8 mouse cellular contexts compared by ENCODE assay signal in the genomic region with DNA sequence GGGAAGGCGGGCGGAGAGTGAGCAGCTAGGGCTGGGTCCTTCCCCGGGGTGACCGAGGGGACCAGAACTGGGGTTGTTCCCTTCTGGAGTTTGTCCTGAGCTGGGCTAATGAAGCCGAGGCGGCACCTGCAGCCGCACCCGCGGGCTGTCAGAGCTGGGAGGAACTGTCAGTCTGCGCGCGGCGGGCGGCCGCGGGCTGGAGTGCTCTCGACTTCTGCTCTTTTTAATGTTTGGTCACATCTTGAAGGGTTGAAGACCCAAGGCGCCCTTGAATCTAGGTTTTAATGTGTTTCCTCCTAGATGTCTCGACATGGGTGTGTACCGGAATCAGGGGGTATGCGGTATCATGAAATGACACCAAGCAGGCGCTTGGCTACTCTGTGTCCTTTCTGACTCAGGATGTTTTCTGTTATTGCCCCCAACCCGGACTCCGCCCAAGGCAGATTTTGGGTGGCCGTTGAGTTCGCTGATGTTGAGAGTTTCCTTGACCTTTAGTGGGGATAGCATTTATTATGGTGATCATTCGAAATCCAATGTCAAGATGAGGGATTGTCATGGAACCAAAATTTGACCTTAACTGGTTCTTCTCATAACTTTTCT. TPM values are rescaled to one million over a fixed set of nuclear protein-coding genes. Genes with fewer than 3 reads are reported as not detected.
A peak's percentile ranks its signal among the peaks of the same experiment; 100 is the strongest.
DNase-seq lines count a peak whose midpoint lies in the region; ATAC-seq and TF ChIP-seq lines count a peak whose summit lies in the region.

No protein-coding gene starts in this region.

- H3K79me2 ChIP-seq in liver, adult 2 months (ENCODE audit: control insufficient read depth, insufficient read depth, low read length): peaks cover 23% of the 10 kb centered on the region

- intact Hi-C loops in gastrocnemius, postnatal 14 days (cut with DNase I; ENCODE audit: low total_unique reads): loop anchor here (10.0 kb wide), 1 partner anchor 120 kb away; no protein-coding TSS in a partner anchor

- 2% methylated on average over 27 of the region's 27 CpGs for WGBS in intestine, postnatal 0 days
- WGBS in liver, adult 2 months: under 1% methylated on average over 27 of the region's 27 CpGs
- WGBS in midbrain, embryonic 16.5 days: 2% methylated on average over 27 of the region's 27 CpGs

- peak overlapping the region; percentile 93 for H3K4me3 ChIP-seq in intestine, postnatal 0 days (ENCODE audit: low read depth, low read length)
- H3K4me3 ChIP-seq in liver, adult 2 months (ENCODE audit: insufficient read depth, low read depth, low read length): peak overlapping the region; percentile 84
- peak overlapping the region; percentile 99 for H3K4me3 ChIP-seq in midbrain, embryonic 16.5 days (ENCODE audit: low read depth, low read length)

- DNase-seq in thymus, adult 18-20 months: peak; percentile 9 to 25
- no peak for DNase-seq in thymus, postnatal 0 days (ENCODE audit: low spot score)
- peak; percentile 64 to 77 for DNase-seq in cerebellum, adult 18-20 months
- peak; percentile 10 for DNase-seq in gastrocnemius, postnatal 14 days
- peak; percentile 53 for DNase-seq in liver, adult 2 months (ENCODE audit: extremely low read depth, low read depth, low spot score)
- DNase-seq in retina, postnatal 1 day: no peak

- H3K4me2 ChIP-seq in intestine, postnatal 0 days (replicated peaks; ENCODE audit: low read depth): peak overlapping the region; percentile 91
- peak overlapping the region; percentile 87 for H3K4me2 ChIP-seq in midbrain, embryonic 16.5 days (ENCODE audit: low read length)

- 0 out of 2 replicates have a peak, but pooled peaks have one; percentile 2 for ATAC-seq in intestine, postnatal 0 days
- ATAC-seq in midbrain, embryonic 16.5 days: no peak

- H3K27me3 ChIP-seq in intestine, postnatal 0 days (replicated peaks; ENCODE audit: control insufficient read depth, insufficient read depth, low read length): no peaks in the 10 kb centered on the region
- no peaks in the 10 kb centered on the region for H3K27me3 ChIP-seq in liver, adult 2 months (ENCODE audit: control insufficient read depth, insufficient read depth, low read length)
- H3K27me3 ChIP-seq in midbrain, embryonic 16.5 days (ENCODE audit: control insufficient read depth, insufficient read depth, low read depth, low read length): no peaks in the 10 kb centered on the region

- no peak for TF ChIP-seq POLR2A in liver, adult 2 months (IDR thresholded peaks at IDR 0.05; ENCODE audit: extremely low read depth, insufficient read depth, low read length)

- TF ChIP-seq CTCF in intestine, postnatal 0 days (IDR thresholded peaks at IDR 0.05; ENCODE audit: low read depth): no peak
- no peak for TF ChIP-seq CTCF in liver, adult 2 months (IDR thresholded peaks at IDR 0.05; ENCODE audit: low read depth, low read length)

- H3K9me3 ChIP-seq in intestine, postnatal 0 days (ENCODE audit: control insufficient read depth): no peaks in the 10 kb centered on the region
- H3K9me3 ChIP-seq in midbrain, embryonic 16.5 days (replicated peaks; ENCODE audit: control insufficient read depth, low read length, poor library complexity, severe bottlenecking): no peaks in the 10 kb centered on the region

- peak overlapping the region; percentile 97 for H3K27ac ChIP-seq in intestine, postnatal 0 days (ENCODE audit: low read depth, low read length)
- peak overlapping the region; percentile 97 for H3K27ac ChIP-seq in liver, adult 2 months (replicated peaks; ENCODE audit: insufficient read depth, low read depth, low read length)
- peak overlapping the region; percentile 100 for H3K27ac ChIP-seq in midbrain, embryonic 16.5 days (ENCODE audit: low read length)

- H3K36me3 ChIP-seq in intestine, postnatal 0 days (ENCODE audit: control insufficient read depth, insufficient read depth): peaks cover 4% of the 10 kb centered on the region; the same call in 1 of the 2 replicates
- H3K36me3 ChIP-seq in liver, adult 2 months (ENCODE audit: control insufficient read depth, insufficient read depth, low read length): peaks cover 14% of the 10 kb centered on the region
- no peaks in the 10 kb centered on the region for H3K36me3 ChIP-seq in midbrain, embryonic 16.5 days (ENCODE audit: control insufficient read depth, insufficient read depth, low read length)

- no peaks in the 10 kb centered on the region for H3K4me1 ChIP-seq in intestine, postnatal 0 days (replicated peaks; ENCODE audit: control insufficient read depth, insufficient read depth, low read length)
- peaks cover 8% of the 10 kb centered on the region; the same call in 1 of the 2 replicates for H3K4me1 ChIP-seq in liver, adult 2 months (ENCODE audit: control insufficient read depth, insufficient read depth, low read length)
- H3K4me1 ChIP-seq in midbrain, embryonic 16.5 days (ENCODE audit: control insufficient read depth, insufficient read depth, low read length): peaks cover 14% of the 10 kb centered on the region

- H3K9ac ChIP-seq in intestine, postnatal 0 days (ENCODE audit: low read depth, low read length): peak overlapping the region; percentile 93
- H3K9ac ChIP-seq in liver, adult 2 months (ENCODE audit: low read depth, low read length): peak overlapping the region; percentile 99
- peak overlapping the region; percentile 99 for H3K9ac ChIP-seq in midbrain, embryonic 16.5 days (ENCODE audit: low read depth, low read length)

RNA-seq across cellular contexts. Expression of a gene that starts 2.3 kb away (rescaled TPM):
- 0.62 and 0.90 TPM in 2 replicates for polyA plus RNA-seq in thymus, postnatal 0 days (2015; fragmentation: Nextera tagmentation; extraction: Ambion mirVana)
- 1 to 10 TPM; 4.1 to 5.0 TPM for total RNA-seq in gastrocnemius, postnatal 14 days (2021)
- 3.1 and 3.6 TPM in 2 replicates for polyA plus RNA-seq in intestine, postnatal 0 days (2015; fragmentation: Nextera tagmentation; extraction: Ambion mirVana)
- total RNA-seq in liver, adult 2 months (2014; rRNA removed): 23.5 and 30.3 TPM in 2 replicates
- 4.4 and 6.3 TPM in 2 replicates for polyA plus RNA-seq in liver, adult 2 months (2012; rRNA removed)
- 15.3 and 15.7 TPM in 2 replicates for polyA plus RNA-seq in midbrain, embryonic 16.5 days (2015; fragmentation: Nextera tagmentation; extraction: Ambion mirVana)

Comparison
In these comparisons a context has a peak if more than half of its experiments do, and no peak if none do; other contexts are left out.
1. DNase-seq: peak in thymus, adult 18-20 months (2 of 2), cerebellum, adult 18-20 months (2 of 2), gastrocnemius, postnatal 14 days (single experiment) and liver, adult 2 months (single experiment); none in thymus, postnatal 0 days (single experiment) and retina, postnatal 1 day (single experiment).
2. Peak in every context shown above with its lines, with median percentiles within 50 percentile points of each other: H3K27ac ChIP-seq, H3K4me3 ChIP-seq and H3K9ac ChIP-seq.